Mouse (Mus musculus): ENCODE results near the gene Tmem253. TPM values are rescaled to one million over a fixed set of nuclear protein-coding genes. Genes with fewer than 3 reads are reported as not detected.

Tmem253 gene
- 7.1 TPM for polyA plus RNA-seq (2014; fragmentation: Illumina TruSeq; extraction: RNeasy Lipid Tissue Mini Kit (QIAGEN cat#74804); ENCODE audit: low replicate concordance)

GRCm38 (mm10) chr14:52015445-52016100 lies at the start of gene Tmem253:
Tmem253 (plus strand) TSS chr14:52015658.

GRCm38 (mm10) chr14:51984247-51985231 lies 30.9 kb upstream of the Tmem253 start, which contains the start of gene Arhgef40:
Arhgef40 (plus strand) TSS chr14:51984719.

GRCm38 (mm10) chr14:52020486-52021137 lies 5.2 kb downstream of the Tmem253 start, which contains the start of gene Zfp219:
Zfp219 (minus strand) TSS chr14:52020733.

GRCm38 (mm10) chr14:52042359-52042758 lies 26.9 kb downstream of the Tmem253 start, which contains the start of gene Olfr221:
Olfr221 (minus strand) TSS chr14:52042459.

Other genes with a start within 250 kb of the Tmem253 start
- 125 TPM for gene Ang4, start 242.1 kb upstream of the Tmem253 start, polyA plus RNA-seq (2014; fragmentation: Illumina TruSeq; extraction: RNeasy Lipid Tissue Mini Kit (QIAGEN cat#74804); ENCODE audit: low replicate concordance)
- gene AY358078, start 215.6 kb upstream of the Tmem253 start, polyA plus RNA-seq (2014; fragmentation: Illumina TruSeq; extraction: RNeasy Lipid Tissue Mini Kit (QIAGEN cat#74804); ENCODE audit: low replicate concordance), result not detected
- gene Ear6, start 162.0 kb upstream of the Tmem253 start, polyA plus RNA-seq (2014; fragmentation: Illumina TruSeq; extraction: RNeasy Lipid Tissue Mini Kit (QIAGEN cat#74804); ENCODE audit: low replicate concordance), result not detected
- gene Mettl17, start 130.8 kb upstream of the Tmem253 start, polyA plus RNA-seq (2014; fragmentation: Illumina TruSeq; extraction: RNeasy Lipid Tissue Mini Kit (QIAGEN cat#74804); ENCODE audit: low replicate concordance), result 3.0 TPM
- 0.97 TPM for gene Slc39a2, start 122.8 kb upstream of the Tmem253 start, polyA plus RNA-seq (2014; fragmentation: Illumina TruSeq; extraction: RNeasy Lipid Tissue Mini Kit (QIAGEN cat#74804); ENCODE audit: low replicate concordance)
- gene Ndrg2, start 101.5 kb upstream of the Tmem253 start, polyA plus RNA-seq (2014; fragmentation: Illumina TruSeq; extraction: RNeasy Lipid Tissue Mini Kit (QIAGEN cat#74804); ENCODE audit: low replicate concordance), result 68.9 TPM
- gene Tppp2, start 97.2 kb upstream of the Tmem253 start, polyA plus RNA-seq (2014; fragmentation: Illumina TruSeq; extraction: RNeasy Lipid Tissue Mini Kit (QIAGEN cat#74804); ENCODE audit: low replicate concordance), result not detected
- not detected for gene Rnase13, start 92.9 kb upstream of the Tmem253 start, polyA plus RNA-seq (2014; fragmentation: Illumina TruSeq; extraction: RNeasy Lipid Tissue Mini Kit (QIAGEN cat#74804); ENCODE audit: low replicate concordance)
- gene Arhgef40, start 30.9 kb upstream of the Tmem253 start, polyA plus RNA-seq (2014; fragmentation: Illumina TruSeq; extraction: RNeasy Lipid Tissue Mini Kit (QIAGEN cat#74804); ENCODE audit: low replicate concordance), result 2.4 TPM
- gene Zfp219, start 5.1 kb downstream of the Tmem253 start, polyA plus RNA-seq (2014; fragmentation: Illumina TruSeq; extraction: RNeasy Lipid Tissue Mini Kit (QIAGEN cat#74804); ENCODE audit: low replicate concordance), result 0.59 TPM
- gene Olfr221, start 26.8 kb downstream of the Tmem253 start, polyA plus RNA-seq (2014; fragmentation: Illumina TruSeq; extraction: RNeasy Lipid Tissue Mini Kit (QIAGEN cat#74804); ENCODE audit: low replicate concordance), result not detected
- gene Hnrnpc, start 88.4 kb downstream of the Tmem253 start, polyA plus RNA-seq (2014; fragmentation: Illumina TruSeq; extraction: RNeasy Lipid Tissue Mini Kit (QIAGEN cat#74804); ENCODE audit: low replicate concordance), result 274 TPM
- gene Rpgrip1, start 95.0 kb downstream of the Tmem253 start, polyA plus RNA-seq (2014; fragmentation: Illumina TruSeq; extraction: RNeasy Lipid Tissue Mini Kit (QIAGEN cat#74804); ENCODE audit: low replicate concordance), result 2.0 TPM
- gene Supt16, start 181.8 kb downstream of the Tmem253 start, polyA plus RNA-seq (2014; fragmentation: Illumina TruSeq; extraction: RNeasy Lipid Tissue Mini Kit (QIAGEN cat#74804); ENCODE audit: low replicate concordance), result 37.6 TPM
- gene Chd8, start 242.1 kb downstream of the Tmem253 start, polyA plus RNA-seq (2014; fragmentation: Illumina TruSeq; extraction: RNeasy Lipid Tissue Mini Kit (QIAGEN cat#74804); ENCODE audit: low replicate concordance), result 45.7 TPM